Mouse (Mus musculus) induced T-regulatory cell, adult 2 months (primary cell): ENCODE measurements around the gene Tmprss13.
A peak's percentile ranks its signal among the peaks of the same experiment; 100 is the strongest.

Source experiments
- DNase-seq: peaks from one replicate; pipeline ENCODE4 v3.0.0-alpha.2; 2012; ENCODE audit warnings: low read depth

The Tmprss13 gene

DNA sequence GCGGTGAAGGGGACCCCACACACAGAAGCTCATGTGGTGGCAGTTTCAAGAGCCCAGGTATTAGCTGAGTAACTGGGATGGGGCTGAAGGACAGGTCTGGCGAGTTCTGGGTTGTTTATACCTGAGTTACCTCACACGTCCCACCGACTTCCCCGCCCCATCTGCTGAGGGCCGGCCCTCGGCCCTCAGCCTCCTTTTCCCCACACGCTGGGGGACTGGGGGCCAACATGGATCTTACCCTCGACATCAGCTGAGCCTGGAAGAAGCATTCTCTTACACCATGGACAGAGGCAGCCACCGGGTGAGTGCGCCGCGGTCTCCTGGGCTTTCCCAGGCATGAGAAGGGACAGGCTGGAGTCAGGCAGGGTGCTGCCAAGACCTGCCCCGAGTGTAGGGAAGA, at the start of gene Tmprss13:
TSS of gene Tmprss13 (plus strand) at position 246 of the 400 bp plus-strand sequence.
- DNase-seq = no peak

DNA sequence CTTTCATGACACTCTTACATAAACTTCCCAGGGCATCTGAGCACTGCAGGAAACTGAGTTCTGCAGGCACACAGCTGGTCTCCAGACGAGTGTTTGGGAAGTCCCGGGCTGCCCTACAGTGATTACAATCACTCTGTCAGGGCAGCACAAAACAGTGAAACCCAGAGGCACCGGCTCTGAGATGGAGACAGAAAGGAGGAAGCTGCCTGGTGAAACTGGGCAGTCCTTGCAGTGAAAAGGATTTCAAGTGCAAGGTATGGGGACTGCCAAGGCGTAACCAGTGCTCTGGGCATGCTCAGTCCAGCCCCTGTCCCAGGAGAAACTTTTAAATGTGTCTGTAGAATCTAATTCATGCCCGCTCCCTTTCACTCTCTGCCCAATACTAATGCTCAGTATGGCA, 46.7 kb upstream of the Tmprss13 start:
- peak; percentile 60 for DNase-seq

DNA sequence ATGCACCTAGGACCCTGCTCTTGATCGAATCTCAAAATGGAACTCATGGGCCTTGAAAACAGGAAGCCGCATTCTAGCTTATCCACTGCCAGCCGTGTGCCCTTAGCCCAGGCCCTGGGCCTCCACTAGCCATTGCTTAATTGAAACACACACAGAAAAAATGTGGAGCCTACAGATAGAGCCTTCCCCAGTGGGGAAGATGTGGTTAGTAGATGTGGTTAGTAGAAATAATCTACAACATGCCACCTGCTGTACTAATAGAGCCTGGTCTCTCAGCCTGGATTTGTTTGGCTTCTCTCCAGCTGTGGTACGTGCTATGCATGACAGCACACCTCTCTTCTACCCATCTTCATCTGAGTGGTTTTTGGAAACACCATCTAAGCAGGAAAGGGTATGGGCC, 44.7 kb upstream of the Tmprss13 start:
- peak; percentile 47 for DNase-seq

DNA sequence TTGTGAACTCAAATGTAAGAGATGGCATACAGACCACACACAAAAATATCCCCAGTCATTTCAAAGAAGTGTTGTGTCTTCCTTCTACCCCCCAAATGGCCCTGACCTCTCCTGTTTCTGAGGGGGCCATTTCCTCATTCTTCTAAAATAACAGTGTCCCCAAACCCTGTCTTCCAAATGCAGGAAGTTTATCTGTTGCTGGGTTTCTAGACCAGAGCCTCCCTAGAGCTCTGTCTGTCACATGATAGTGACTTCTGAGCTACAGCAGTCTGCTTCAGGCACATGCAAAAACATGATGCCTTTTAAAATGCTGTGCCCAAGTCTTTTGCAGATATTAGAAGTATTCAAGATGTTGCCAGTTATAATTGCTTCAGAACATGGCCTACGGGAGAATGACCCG, 44.3 kb upstream of the Tmprss13 start:
- DNase-seq = no peak

DNA sequence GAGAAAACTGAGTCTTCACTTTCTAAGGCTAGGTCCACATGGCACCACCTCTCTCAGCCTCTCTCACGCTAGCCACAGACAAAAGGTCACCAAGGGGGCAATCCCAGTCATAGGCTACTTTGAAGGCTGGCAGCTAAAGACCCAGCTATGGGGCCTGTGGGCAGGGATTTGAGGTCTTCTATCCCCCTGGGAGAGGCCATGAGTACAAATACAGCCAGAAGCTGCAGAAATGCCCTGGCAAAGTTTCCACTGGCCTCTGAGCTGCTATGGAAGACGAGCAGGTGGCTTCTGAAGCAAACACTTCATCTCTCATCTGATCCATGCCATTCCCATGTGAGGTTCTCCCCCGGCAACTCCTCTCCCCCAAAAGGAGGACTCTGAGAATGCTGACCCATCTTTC, 38.8 kb upstream of the Tmprss13 start:
- no peak for DNase-seq

DNA sequence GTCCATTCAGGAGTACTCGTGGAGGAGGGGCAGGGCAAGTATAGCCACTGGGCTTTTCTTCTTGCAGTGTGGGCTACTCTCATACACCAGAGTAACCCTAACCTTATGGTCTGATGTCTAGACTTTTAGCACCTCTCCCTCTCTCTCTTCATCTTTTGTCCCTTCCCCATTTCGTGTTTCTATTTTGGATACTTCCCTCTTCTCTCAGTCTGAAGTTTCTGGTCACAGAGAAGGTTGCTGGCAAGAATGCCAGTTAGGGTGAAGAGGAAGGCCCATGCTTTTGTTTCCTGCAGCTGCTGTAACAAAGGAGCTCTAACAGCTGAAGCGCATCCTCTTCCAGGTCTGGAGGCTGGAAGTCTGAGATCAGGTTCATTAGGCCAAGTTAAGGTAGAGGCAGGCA, 38.0 kb upstream of the Tmprss13 start:
- DNase-seq = no peak

DNA sequence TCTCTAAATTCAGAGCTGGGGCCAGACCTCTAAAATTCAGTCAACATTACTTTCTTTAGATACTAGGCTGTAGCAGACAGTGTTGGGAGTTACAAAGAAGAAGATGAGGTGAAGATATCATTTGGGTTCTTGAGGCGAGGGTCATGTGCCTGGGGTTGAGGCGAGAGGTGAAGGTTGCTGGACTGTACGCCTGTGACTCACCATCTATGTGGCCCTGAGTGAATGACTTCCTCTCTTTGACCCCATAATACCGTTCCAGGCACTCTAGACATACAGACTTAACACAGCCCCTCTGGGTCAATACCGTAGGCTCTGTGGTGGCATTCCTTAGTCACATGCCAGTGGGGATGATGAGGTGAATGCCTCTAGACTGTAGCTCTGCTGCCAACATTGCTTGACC, 36.4 kb upstream of the Tmprss13 start:
- no peak for DNase-seq

DNA sequence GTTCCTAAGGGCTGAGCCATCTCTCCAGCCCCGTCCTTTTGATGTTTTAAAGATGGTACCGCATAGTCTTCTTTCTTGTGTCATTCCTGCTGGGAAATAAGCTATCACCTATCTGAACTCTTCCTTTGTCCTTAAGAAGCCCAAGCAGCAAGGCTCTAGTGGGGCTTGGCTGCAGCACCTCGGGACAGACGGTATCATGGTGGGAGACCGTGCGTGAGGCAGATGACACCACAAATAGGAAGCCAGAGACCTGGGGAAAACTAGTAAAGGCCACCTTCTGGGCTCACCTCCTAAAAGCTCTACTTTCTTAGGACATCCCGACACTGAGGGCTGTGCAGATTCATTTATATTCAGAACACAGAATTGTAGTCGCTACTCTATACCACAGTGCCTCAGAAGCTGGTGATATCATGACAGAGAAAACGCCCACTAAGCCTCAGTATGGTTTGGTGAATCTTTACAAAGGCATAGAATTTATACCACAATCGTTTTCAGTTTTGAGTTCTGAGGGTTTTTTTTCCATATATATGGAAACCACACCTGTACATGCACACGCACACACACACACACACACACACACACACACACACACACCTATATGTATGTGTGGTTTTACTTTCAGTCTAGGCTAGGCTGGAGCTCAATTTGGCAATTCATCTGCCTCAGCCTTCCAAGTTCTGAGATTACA, 27.3 kb upstream of the Tmprss13 start:
- DNase-seq = peak; percentile 91

DNA sequence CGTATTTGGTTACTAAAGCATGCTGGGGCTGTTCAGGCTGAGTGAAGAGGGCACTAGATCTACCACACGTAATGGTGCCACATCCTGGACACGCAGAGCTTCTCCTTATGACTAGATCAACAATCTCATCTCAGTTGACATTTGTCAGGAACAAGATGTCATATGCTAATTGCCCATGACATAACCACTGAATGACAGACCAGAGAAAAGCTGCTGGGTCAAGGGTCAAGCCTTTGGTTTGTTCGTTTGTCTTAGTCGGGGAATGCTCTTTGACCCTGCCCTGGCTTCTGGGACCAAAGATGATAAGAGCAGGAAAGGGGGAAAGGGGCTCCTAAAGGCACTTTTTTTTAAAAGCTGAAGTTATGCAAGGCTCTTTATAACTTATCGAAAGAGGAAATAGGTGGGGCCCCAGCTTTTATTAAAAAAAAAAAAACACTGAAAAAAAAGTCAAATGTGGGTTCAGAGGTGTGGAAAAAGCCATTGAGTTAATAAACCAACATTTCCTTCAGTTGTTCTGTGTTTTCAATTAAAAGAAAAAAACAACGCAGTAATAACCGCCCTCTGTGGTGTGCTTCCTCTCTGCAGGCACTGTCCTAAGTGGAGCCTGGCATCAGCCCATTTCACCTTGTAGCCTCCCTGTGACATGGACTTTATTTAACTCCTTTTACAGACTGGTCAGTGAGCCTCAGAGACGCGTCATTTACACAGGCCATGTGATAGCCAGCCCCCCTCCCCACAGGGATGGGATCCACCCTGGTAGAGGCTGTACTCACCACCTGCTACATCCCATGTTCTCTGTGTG, 24.5 kb upstream of the Tmprss13 start:
- peak; percentile 91 for DNase-seq

DNA sequence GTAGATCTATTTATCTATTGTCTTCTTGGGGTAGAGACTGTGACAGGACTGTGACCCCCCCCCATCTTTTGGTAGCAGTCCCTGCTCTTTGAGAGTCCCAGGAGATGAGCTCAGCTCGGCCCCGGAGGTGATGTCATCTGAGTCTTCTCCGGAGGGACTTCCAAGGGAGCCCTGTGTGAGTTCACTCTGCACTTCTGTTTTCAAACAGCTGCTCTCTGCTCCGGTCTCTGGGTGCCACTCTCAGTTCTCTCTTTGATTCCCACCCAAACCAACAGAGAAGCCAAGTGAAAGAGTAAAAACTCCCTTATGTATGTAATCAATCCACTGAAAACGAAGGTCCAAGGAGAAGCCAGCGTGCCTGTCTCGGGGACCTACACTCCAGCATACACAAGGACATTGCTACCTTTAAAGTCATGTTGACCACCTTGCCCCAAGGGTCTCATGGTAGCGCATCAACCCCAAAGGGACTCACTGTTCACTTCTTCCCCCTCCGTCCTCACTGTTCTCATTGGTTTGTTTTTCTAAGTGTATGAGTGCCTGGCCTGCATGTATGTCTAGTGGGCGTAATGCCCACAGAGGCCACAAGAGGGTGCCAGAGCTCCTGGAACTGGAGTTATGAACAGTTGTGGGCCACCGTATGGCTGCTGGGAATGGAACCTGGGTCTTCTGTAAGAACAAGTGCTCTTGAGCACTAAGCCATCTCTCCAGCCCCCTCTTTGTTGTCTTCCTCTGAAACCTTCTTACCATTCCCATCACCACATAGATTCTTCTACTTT, 19.5 kb upstream of the Tmprss13 start:
- DNase-seq = peak; percentile 90

DNA sequence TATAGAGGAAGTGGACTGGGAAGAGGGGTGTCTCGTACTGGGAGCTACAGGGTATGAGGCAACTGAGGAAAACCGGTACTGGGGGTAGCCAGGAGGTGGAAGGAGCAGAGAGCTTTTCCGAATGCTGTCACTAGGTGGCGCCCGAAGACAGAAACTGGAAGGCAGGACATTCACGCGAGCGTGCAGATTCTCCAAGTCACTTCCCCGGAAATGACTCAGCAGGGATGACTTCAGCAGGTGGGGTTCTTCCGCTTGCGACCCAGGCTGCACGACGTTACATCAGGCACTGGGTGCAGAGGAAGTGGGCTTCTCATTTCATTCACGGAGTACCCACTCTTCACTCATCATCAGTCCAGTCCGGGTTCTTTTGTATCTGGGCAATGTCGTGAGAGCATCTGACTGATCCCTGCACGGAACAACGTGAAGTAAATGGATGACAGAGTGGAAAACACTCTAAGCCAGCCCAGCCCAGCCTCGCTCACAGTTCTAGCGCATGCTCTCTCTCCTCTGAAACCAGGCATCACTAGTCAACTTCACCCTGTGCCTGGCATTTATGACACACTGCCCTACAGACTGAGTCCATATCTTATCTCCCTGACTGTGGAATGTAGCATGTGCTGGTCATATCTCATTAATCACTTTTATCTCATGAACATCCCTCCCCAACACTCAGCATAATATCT, 18.3 kb upstream of the Tmprss13 start:
- DNase-seq = peak; percentile 98

DNA sequence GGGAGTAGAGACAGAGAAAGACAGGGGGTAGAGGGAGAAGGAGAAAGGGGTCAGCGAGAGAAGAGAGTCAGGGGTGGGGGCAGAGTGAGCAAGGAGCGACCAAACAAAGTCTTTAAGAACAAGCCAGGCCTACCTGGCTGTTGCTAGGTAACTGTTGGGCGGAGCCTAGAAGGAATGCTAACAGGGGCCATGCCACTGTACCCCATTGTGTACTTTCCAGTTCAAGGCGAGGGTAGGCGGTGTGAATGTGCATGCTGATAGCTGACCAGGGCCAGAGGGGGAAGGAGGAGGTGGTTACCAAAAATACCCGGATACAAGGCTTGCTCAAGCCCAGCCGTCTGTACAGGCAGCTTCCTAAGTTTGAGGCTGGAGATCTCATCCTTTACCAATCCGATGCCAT, 17.1 kb upstream of the Tmprss13 start:
- no peak for DNase-seq

DNA sequence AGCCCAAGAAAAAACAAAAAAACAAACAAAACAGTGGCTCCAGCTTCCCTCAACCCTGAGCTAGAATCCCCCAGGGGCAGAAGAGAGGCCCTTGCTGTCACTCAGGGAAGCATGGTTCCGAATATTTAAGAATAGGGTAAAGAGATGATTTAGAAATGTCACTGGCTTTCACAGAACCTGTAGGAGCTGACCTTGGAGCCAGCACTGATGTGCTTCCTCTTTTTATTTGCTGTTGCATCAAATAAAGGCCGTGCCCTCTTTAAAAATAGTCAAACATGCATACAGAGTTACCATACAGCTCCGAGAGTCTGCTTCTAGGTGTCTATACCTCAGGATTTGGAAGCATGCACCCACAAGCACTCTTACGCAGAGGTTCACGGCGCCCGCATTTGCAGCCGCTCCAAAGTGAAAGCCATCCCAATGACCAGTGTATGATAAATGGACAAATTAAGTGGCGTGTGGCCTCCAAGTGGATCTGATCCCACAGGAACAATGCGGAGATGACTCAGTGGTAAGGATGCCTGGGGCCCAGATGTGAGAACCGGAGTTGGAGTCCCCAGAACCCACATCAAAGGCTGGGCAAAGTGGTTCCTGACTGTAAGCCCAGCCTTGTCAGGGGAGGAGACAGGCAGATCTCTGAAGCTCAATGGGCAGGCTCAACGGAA, 12.0 kb upstream of the Tmprss13 start:
- no peak for DNase-seq

DNA sequence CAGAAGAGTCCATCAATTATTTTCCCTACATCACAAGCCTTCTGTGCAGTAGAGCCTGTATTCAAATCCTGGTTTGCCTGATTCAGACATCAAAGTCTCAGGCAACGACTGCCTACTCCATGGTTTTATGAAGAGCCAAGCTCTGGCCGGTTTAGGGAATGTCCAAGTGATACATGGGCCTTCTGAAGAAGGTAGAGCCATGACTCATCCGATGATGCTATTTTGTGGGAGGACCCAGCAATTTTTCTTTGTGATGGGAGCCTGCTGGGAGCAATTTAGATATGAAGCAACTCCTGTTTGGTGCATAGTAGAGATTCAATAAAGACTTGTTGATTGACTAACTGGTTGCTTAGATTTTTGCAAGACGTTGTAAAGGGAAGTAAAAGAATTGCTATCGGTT, 10.4 kb upstream of the Tmprss13 start:
- no peak for DNase-seq

DNA sequence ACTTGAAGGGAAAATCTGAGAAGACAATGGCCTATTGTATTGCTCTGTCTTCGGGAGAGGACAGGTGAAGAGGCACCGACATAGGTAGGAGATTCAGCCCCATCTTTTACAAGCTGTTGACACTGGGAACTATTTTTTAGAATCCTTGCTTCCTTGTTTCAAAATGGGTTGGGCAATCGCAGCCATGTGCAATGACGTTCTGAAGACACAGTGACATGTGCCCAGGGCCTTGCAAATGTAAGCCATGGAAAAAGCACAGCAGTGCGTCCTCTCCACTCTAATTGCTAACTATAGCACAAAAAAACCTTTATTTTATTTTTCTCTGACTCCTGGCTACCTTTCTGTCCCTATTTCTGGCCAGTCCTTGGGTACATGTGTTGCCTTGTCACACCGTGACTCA, 7.0 kb upstream of the Tmprss13 start:
- no peak for DNase-seq

DNA sequence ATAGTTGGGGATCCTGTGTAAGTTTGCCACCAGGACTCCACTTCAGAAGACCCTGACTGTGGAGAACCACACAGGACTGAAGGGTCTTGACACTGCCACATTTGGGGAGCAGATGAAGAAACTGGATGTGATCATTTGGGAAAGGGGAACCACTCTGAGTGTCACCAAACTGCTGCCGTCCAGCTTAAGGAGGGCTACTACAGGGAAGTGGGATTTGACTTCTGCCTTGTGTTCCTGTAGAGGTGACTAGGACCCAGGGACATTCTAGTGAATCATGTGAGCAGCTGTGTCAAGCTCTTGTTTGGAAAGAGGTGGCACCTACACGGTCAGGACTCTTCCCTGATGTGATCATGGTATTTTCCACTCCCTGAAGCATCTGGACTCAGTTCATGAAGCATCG, 5.0 kb upstream of the Tmprss13 start:
- no peak for DNase-seq

DNA sequence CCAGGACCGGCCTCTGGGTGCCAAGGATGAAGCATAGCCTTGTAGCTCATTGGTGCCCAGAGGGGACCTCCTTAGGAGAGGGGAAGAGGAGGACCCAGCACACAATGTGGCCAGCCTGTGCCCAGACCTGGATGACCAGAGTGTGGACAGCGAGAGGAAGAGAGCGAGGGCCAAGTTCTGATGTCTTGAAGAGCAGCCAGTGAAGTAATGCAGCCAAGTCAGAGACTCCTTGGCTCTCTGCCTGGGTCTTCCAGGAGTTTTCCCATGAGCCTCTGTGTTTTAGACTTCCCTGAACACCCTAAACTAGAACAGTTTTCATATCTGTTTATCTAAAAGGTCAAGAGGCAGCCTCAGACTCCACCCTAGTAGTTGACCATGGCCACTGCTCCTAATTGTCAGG, 1.3 kb upstream of the Tmprss13 start:
- DNase-seq = no peak

DNA sequence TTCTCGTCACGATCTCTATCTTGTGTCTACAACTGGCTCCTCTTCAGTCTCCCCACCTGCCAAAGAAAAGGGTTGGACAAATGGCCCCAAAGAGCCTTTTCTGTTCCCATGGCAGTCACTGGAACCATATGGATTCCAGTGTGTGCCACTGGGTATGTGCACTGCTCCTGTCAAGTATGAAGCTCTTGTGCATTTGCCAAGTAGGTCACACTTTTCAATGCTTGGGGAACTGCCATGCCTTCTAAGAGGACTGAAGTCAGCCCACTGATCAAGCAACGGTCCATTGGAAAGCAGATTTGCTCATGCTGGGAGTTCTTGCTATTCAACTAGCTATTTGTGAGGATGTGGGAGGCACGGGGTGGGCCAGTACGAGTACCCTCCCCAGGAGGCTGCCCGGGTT, 2.6 kb downstream of the Tmprss13 start:
- DNase-seq = no peak

DNA sequence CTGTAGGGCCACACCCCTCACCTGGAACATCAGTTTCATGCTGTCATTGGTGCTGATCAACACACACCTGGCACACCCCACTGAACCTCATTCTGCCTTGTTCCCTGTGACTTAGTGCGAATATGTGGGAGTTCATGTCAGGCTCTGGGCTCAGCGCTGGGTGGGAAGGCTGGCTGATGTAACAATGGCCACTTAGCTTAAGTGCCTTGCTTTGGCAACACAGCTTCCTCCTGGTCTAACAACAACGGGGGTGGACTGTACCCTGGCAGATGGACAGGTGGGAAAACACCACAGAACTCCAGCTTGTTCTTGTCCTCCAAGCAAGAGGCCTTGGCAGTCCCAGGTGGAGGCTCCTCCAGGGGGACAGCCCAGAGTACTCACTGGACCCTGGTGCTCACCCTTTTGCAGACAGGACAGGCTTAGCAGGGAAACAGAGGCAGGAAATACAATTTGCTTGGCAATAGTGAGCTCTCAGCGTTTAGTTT, 3.1 kb downstream of the Tmprss13 start:
- DNase-seq = no peak

DNA sequence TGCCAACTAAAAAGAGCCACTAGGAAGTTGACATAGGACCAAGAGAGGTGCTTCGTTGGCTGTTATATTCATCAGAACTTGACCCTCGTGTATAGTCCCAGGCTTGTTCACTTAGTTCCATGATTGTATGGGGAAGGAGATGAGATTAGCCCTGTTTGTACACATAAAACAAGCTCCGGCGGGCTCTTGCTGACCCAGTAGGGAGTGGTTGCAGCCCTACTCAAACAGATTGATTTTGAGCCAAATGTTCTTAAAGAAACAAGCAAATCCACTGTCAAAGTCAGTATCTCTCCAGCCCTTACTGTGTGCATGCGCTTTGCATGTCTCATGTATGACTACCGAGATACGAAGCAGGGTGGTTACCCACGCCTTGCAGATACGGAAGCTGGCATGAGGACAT, 7.5 kb downstream of the Tmprss13 start:
- no peak for DNase-seq

DNA sequence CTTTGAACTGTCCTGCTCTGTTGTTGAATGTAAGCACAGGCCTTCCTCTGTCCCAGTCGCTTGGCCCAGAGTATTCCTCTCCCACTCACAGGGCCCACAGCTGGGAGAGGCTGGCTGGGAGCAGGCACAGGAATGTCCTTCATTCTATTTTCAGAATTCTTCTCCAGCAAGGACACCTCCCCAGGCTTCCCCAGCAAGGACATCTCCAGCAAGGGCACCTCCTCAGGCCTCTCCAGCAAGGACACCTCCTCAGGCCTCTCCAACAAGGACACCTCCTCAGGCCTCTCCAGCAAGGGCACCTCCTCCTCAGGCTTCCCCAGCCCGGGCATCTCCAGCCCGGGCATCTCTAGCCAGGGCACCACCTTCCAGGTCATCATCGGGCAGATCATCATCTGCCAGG, 9.4 kb downstream of the Tmprss13 start:
- DNase-seq = no peak

DNA sequence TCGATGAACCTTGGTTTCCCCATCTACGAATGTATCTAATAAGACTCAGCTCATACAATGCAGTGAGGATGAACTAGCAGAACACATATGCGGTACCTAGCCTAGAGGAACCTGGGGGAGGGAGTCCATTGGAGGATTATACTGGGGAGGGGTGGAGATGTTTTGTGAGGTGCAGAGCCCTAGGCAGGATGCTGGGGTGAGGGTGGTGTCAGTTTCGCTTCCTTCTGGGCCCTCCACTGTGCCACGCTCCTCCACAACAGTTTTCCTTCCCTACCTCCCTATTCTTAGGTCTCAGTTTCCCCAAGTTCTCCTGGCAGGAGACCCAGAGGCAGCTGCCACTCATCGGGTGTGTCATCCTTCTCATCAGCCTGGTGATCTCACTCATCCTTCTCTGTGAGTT, 10.7 kb downstream of the Tmprss13 start:
- DNase-seq = peak; percentile 68
